Mouse (Mus musculus): ENCODE results near the gene Lin7c.

The Lin7c gene

DNA sequence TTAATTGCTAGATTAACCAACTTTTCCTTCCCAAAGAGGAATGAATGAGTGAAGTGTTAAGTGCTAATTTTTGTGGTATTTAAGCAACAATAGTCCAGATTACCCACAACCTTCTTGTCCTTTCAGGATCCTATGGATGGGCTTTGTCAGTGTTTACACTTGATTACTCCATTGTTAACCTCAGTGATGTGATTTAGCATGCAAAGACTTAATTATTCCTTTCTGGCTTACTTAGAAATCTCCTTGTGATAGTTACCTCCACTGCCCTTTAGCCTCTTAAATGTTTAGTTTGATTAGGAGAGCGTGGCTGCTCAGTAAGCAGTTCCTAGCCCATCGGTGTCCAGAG is 45.7 kb downstream of the Lin7c start:
- DNase-seq (ENCODE audit: low read depth, low spot score): peak; percentile 45

DNA sequence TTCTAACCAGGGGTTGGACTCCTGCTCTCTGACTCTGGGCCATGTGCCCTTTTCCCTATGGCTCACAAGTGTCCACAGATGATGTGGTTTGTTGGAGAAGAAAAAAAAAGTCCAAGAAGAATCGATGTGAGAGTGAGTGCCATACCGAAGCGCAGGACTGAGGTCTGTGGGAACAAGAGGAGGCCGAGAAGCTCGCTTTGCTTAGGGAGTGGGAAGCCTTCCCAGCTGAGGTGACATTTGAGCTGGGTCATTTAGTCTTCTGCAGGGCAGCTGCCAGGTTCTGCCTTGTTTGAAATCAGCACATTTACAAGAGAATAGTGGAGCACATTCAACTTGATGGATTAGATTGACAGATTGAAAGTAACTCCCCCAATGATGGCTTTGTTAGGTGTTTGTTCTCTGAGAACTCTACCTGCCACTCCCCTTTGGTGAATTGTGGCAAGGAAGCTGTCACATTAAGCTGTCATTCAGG is 51.4 kb downstream of the Lin7c start:
- DNase-seq (ENCODE audit: low read depth, low spot score): peak; percentile 89

DNA sequence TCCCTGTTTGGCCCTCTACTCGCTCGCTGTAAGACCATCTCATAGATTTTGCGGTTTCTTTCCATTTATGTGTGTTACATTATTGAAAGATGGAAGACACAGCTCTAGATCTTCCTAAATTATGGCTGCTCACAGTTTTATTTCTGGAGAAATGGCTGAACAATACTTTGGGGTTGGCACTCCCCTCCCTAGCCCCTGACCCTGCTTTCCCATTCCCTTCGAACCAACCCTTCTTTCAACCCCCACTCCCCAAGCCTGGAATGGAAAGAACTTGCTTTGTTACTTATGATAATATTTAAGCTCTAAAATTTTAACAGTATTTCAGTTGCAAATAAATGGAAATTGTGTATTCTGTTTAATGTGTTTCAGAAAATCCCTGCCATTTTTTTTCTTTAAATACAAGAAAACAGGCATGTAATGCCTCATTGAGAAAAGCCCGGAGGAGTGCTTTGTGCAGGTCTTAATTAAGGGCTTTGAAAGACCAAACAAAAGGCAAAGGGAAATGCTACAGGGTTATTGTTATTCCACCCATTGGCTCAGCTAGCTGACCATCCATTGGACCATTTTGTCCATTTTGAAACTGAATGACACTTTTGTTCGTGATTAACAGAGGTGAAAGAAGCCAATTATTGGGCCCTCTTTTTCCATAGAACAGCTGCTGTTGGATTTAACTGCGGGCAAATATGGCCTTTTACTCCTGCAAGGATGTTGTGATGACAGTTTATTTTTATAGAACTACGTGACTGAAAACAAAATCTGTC is 52.3 kb downstream of the Lin7c start:
- peak; percentile 56 for DNase-seq (ENCODE audit: low read depth, low spot score)

DNA sequence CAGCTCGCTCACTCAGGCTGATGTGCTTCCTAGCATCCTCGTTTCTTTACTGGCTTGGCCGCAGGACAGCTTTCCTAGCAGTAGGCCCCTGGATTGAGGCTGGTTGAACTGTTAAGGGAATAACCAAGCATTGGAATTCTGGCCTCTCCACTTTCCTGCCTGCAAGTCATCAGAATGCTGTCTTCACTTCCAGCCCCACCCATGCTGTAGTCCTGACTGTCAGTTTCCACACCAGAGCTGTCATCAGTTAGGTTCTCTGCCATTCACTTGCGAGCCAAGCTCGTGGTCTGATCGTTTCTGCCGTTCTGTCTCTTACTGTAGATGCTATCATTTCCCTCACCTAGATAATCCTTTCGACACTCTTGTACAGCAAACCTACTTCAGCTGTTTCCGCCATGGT is 54.3 kb downstream of the Lin7c start:
- peak; percentile 12 for DNase-seq (ENCODE audit: low read depth, low spot score)

DNA sequence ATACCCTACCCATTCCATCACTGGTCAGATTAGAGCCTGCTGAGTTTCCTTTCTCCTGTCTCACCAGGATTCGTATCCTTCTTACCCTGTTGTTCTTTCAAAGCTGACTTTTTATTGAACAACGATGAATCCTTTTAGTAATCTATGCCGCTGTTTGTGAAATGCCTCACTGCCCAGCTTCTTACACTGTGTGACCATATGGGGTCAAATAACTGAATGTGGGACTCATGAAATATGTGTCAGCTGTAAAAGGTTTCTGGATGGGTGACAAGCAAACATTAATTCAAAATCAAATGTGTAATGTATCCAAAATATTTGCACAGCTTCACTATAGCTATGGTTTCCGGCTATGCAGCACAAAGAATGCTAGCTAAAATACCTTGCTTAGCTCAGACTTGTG is 54.9 kb downstream of the Lin7c start:
- no peak for DNase-seq (ENCODE audit: low read depth, low spot score)

DNA sequence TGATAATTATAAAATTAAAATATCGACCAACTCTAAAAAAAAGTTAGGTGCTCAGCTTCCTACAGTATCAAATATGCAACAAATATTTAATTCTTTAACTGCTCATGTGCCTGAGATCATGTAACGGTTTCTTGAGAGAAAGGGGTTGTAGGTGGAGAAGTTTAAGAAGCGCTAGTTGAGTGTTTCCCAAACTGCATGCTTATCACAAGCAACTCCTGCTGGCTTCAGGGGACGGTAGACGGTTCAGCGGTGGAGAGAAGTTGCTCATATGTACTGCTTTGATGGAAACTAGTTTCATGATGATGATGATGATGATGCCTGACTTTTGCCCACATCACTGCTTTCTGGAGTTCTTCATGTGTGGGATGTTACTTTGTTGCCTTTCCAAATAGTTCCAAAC is 55.8 kb downstream of the Lin7c start:
- no peak for DNase-seq (ENCODE audit: low read depth, low spot score)

DNA sequence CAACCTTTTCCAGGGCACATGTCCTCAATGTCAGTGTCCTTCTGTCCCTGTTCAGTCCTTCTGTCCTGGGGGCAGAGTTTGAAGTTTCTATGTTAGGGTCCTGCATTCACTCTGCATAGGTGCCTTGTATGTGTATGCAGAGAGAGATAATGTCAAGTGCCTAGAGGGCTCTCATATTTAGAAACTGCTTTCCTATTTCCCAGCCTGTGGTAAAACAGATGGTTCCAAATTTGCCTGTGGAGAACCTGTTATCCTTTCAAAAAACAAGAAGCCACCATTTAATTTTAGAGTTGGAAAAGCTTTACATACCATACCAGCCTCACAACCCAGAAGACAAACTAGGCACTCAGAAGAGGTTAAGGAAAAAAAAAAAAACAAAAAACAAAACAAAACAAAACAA is 58.9 kb downstream of the Lin7c start:
- DNase-seq (ENCODE audit: low read depth, low spot score): no peak

DNA sequence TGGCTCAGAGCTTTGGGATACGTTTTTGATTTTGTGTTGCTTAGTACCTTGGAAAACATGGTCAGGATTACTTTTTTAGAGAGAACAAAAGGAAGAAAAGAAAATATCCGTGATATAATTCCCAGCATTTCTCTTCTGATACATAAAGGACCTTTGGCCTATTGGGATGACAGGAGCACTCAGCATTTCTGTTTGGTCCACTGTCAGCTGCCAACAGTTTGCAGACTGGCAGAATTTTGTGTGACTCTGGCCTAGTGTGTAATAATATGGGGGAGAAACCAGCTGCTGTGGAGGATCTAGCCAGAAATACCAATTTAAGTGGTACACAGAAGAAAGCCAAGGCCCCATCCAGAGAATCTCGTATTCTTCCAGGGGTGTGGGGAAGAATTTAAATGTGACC is 59.7 kb downstream of the Lin7c start:
- no peak for DNase-seq (ENCODE audit: low read depth, low spot score)

All from ZHBTc4 (cell line).